Mouse (Mus musculus): Measurements from ENCODE around the gene Ezr.

- no peak for TF ChIP-seq CTCF (IDR thresholded peaks at IDR 0.05; ENCODE audit: low read depth)
- TF ChIP-seq EP300 (optimal IDR thresholded peaks at IDR 0.05), result no peak
Measured at GRCm38 (mm10) chr17:6811931-6812850, 29.6 kb upstream of the Ezr start.

Data from stomach, postnatal 0 days (tissue).